Mouse (Mus musculus) stomach, embryonic 14.5 days (tissue): ENCODE results near the gene Mindy4b-ps. TPM values are rescaled to one million over a fixed set of nuclear protein-coding genes. Genes with fewer than 3 reads are reported as not detected.

Source experiments
- ATAC-seq: fragments of 200-750 bp; cut with Nextera tagmentation; 2 replicates; pipeline ENCODE4 v1.8.0; 2017; ENCODE audit warnings: low read depth, moderate TSS enrichment; ENCODE audit not compliant: insufficient number of reproducible peaks, insufficient read depth, low FRiP score
- H3K27ac ChIP-seq: fragments of 300-500 bp; sonication (generic); 2 replicates; pipeline ENCODE4 v1.5.1; 2014; ENCODE audit warnings: mild to moderate bottlenecking, low read length, moderate library complexity, mixed read lengths
- H3K27me3 ChIP-seq: fragments of 300-500 bp; sonication (generic); 2 replicates; pipeline ENCODE4 v1.6.1; 2014; ENCODE audit warnings: low read length, control low read depth, mixed read lengths; ENCODE audit not compliant: control insufficient read depth, insufficient read depth
- H3K36me3 ChIP-seq: fragments of 300-500 bp; sonication (generic); 2 replicates; pipeline ENCODE4 v1.6.1; 2014; ENCODE audit warnings: mild to moderate bottlenecking, control low read depth, low read length, moderate library complexity, mixed read lengths; ENCODE audit not compliant: control insufficient read depth, insufficient read depth
- H3K4me1 ChIP-seq: fragments of 300-500 bp; sonication (generic); 2 replicates; pipeline ENCODE4 v1.6.1; 2014; ENCODE audit warnings: low read length, control low read depth, mixed read lengths; ENCODE audit not compliant: control insufficient read depth, insufficient read depth
- H3K4me2 ChIP-seq: fragments of 300-500 bp; sonication (generic); replicated peaks from 2 replicates; pipeline ENCODE4 v1.6.1; 2014; ENCODE audit warnings: low read depth, low read length, control low read depth
- H3K4me3 ChIP-seq: fragments of 300-500 bp; sonication (generic); 2 replicates; pipeline ENCODE4 v1.5.1; 2014; ENCODE audit warnings: low read depth, low read length, control low read depth
- H3K9ac ChIP-seq: fragments of 300-500 bp; sonication (generic); replicated peaks from 2 replicates; pipeline ENCODE4 v1.6.1; 2014; ENCODE audit warnings: low read depth, mild to moderate bottlenecking, control low read depth, low read length, moderate library complexity, mixed read lengths
- H3K9me3 ChIP-seq: fragments of 300-500 bp; sonication (generic); 2 replicates; pipeline ENCODE4 v1.6.1; 2016; ENCODE audit warnings: low read depth, low read length, control low read depth; ENCODE audit not compliant: control insufficient read depth
- WGBS: fragments of 180-500 bp; shearing (Covaris S2); extraction: QIAGEN DNeasy Blood & Tissue Kit; methylation state at CpG from one replicate; pipeline ENCODE4 v1.1.7; 2014; 5-methylcytosine and 5-hydroxymethylcytosine counted together
- polyA plus RNA-seq: library from polyadenylated mRNA; unstranded; fragments of >200 nt; fragmentation: Nextera tagmentation; extraction: Ambion mirVana; gene quantifications from 2 replicates; pipeline ENCODE4 v1.2.1, GENCODE M21; 2014

The Mindy4b-ps gene
- polyA plus RNA-seq, 1 experiment from 2014 or later: not detected

DNA sequence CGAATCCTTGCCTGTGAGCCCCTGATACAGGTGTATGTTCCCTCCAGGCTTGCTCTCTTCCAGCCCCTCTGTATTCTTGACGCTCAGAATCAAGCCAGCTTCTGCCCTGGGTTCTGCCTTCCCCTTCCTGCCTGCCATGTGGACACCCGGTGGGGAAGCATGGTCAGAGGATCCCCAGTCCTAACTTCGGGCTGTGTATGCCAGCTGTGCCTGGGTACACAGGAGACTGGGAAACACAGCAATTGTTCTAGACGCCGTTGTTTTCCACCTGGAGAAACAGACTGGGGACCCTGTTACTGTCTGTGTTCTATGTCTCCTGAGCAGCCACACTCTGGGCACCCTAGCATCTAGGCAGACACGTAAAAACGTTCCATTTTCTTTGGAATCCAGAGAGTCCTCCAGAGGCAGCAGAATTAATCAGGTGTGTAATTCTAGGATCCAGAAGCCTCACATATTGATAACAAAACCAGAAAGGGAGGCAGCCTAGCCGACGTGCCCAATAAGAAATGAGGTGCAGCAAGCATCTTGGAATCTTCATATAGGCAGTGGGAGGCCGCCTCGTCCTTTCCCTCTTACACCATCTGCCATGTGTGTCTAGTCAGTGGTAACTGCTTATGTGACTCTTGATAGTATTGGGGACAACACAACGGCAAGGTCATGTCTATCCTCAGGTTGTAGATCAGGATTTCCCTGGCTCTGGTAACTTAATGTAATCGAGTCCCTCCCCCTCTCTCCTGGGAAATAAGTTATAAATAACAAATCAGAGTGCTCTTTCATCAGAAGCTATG lies 6.4 kb upstream of the Mindy4b-ps start:
- no peaks in the 10 kb centered on the region for H3K9me3 ChIP-seq
- H3K9ac ChIP-seq: no peak overlapping the region
- ATAC-seq: no peak
- H3K4me2 ChIP-seq: no peak overlapping the region
- no peaks in the 10 kb centered on the region for H3K36me3 ChIP-seq
- no peak overlapping the region for H3K27ac ChIP-seq
- H3K27me3 ChIP-seq: no peaks in the 10 kb centered on the region
- no peaks in the 10 kb centered on the region for H3K4me1 ChIP-seq
- H3K4me3 ChIP-seq: no peak overlapping the region
- WGBS: 87% methylated on average over 14 of the region's 14 CpGs

DNA sequence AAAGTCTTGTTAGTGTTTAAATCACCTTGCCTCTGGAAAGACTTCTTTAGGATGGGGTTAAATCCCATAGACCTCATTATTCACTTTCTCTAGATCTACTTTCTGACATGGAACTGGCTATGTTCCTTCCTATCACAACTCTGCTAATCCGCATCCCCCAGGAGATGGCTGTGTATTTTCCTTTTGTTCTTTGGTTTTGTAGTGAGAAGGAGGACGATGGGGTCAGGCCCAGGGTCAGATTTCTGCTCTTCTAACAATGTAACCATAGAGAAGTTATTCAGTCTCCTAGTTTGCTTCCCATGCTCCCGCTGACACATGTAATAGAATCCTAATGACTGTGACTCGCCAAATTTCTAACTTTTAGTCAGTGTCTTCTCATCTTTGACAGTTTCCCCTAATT lies 4.2 kb upstream of the Mindy4b-ps start:
- H3K9me3 ChIP-seq: no peaks in the 10 kb centered on the region
- no peak overlapping the region for H3K4me3 ChIP-seq
- H3K36me3 ChIP-seq: no peaks in the 10 kb centered on the region
- no peak overlapping the region for H3K4me2 ChIP-seq
- WGBS: 55% methylated on average over 4 of the region's 4 CpGs
- H3K4me1 ChIP-seq: no peaks in the 10 kb centered on the region
- no peak for ATAC-seq
- H3K27me3 ChIP-seq: no peaks in the 10 kb centered on the region
- H3K9ac ChIP-seq: no peak overlapping the region
- H3K27ac ChIP-seq: no peak overlapping the region

DNA sequence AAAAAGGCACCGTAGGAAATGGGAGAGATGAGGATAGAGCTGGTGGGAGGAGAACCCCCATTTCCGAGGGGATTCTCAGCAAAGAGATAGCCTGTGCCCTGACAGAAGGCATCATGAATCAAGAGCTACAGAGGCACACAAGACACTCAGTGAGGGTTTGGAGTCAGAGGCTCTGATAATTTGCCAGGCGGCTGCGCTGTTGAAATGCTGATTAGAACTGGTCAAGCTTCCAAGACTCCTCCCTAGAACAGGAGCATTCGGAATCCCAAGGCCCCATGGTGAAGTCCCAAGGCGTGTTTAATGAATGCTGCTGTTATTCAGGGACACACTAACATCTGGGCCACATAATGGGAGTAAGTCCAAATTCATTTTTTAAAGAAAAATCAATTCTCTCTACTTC lies 4.8 kb downstream of the Mindy4b-ps start:
- H3K27me3 ChIP-seq: no peaks in the 10 kb centered on the region
- no peaks in the 10 kb centered on the region for H3K9me3 ChIP-seq
- H3K27ac ChIP-seq: no peak overlapping the region
- no peak overlapping the region for H3K4me3 ChIP-seq
- no peaks in the 10 kb centered on the region for H3K4me1 ChIP-seq
- WGBS: 56% methylated on average over 6 of the region's 6 CpGs
- H3K36me3 ChIP-seq: no peaks in the 10 kb centered on the region
- H3K9ac ChIP-seq: no peak overlapping the region
- no peak overlapping the region for H3K4me2 ChIP-seq
- ATAC-seq: no peak

DNA sequence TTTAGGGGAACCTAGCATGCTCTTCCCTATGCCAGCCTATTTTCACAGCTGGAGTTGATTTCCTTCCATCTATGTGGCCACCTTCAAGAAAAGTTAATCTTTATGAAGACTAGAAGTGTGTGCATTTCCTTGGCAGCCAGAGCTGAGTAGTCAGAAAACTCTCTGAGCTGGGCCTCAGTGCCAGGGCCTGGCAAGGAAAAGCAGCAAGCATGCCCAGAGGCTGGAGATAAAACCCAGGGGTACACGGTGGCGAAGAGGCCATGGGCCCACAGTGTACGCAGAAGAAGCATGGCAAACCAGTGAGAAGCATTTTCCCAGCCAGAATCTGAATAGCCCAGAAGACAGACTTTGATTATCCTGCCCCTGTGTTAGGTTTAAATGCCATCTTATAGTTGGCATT lies 7.9 kb downstream of the Mindy4b-ps start:
- no peak overlapping the region for H3K27ac ChIP-seq
- H3K27me3 ChIP-seq: no peaks in the 10 kb centered on the region
- no peaks in the 10 kb centered on the region for H3K9me3 ChIP-seq
- ATAC-seq: no peak
- no peak overlapping the region for H3K4me2 ChIP-seq
- no peaks in the 10 kb centered on the region for H3K4me1 ChIP-seq
- WGBS: 89% methylated on average over 3 of the region's 3 CpGs
- H3K36me3 ChIP-seq: no peaks in the 10 kb centered on the region
- H3K4me3 ChIP-seq: no peak overlapping the region
- H3K9ac ChIP-seq: no peak overlapping the region

DNA sequence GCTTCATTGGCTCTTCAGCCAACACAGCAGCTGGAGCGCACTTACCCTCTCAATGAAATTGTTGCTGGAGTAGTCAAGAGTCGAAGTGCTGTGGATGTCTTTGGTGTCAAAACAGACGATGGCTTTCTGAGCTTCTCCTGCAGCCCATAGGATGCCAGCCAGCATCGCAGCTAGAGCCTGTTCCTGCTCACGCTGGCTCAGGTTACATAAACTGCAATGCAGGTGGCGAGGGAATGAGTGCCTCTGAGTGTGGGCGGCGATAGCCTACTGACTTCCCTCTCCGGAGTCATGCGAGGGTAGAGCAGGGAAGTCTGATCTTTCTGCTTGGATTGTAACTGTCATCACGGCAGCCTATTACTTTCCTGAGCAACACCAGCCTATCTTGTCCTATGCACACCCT lies 11.8 kb downstream of the Mindy4b-ps start:
- Histone ChIP-seq H3K9me3 (no peaks in the 10 kb centered on the region), H3K4me1 (no peaks in the 10 kb centered on the region), H3K9ac (no peak overlapping the region), H3K27me3 (no peaks in the 10 kb centered on the region), H3K36me3 (no peaks in the 10 kb centered on the region), H3K4me2 (no peak overlapping the region), H3K27ac (no peak overlapping the region), H3K4me3 (no peak overlapping the region)
- ATAC-seq: no peak
- WGBS: 33% methylated on average over 11 of the region's 11 CpGs

DNA sequence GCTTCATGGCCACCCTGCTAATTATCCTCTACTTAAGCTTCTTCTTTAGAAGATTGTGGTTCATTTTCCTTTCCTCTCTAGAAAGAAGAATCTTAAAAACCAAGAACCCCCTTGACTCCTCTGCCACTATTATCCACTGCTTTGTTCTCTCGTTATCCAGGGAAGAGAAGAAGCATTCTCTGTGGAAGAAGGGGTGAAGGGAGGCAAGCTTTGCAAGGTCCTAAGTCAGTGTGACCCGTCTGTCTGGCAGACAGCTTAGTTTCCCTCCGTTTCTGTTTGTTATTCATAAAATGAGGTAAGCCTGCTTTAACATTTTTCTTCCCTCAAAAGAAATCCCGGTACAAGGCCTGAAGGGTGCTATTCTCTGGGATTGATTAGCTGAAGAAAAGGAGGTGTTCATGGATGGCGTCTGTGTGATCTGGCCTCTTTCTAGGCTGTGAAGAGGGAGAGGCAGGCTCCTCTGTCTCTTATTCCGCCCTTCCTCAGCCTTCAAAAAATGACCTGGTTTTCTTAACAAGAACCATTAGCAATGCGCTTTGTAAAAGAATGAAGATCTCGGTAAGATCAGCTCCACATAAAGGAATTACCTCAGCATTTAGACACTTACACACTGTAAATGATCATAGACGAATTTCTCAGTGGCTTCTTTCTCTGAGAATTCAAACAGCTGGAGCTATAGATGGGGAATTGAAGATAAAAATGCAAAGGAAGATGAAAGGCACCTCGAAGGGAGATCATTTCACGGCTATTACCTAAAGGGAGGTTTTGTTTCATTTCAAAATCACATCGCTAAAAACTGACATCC lies 12.8 kb downstream of the Mindy4b-ps start:
- Histone ChIP-seq H3K27ac (no peak overlapping the region), H3K4me2 (no peak overlapping the region), H3K4me3 (no peak overlapping the region), H3K9ac (no peak overlapping the region), H3K4me1 (no peaks in the 10 kb centered on the region), H3K9me3 (no peaks in the 10 kb centered on the region), H3K27me3 (no peaks in the 10 kb centered on the region), H3K36me3 (no peaks in the 10 kb centered on the region)
- ATAC-seq: no peak
- 58% methylated on average over 12 of the region's 12 CpGs for WGBS

DNA sequence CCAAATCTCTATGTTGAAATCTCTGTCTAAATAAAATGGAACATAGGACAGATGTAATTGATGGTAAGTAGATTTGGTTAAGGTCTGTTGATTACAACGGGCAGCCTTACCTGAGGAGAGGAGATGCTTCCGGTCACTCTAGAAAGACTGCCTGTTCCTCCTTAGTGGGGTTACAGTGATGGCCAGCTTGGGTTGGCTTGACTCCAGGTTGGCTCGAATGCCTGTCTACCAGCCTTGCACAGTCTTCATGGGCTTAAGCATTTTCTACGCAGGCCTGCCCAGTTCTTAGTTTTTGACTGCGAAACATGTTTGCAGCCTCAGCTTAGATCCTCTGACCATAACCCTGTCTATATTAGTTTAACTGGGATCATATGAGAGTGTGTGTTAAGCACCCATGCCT lies 13.5 kb downstream of the Mindy4b-ps start:
- no peak overlapping the region for H3K4me3 ChIP-seq
- H3K27ac ChIP-seq: no peak overlapping the region
- no peak overlapping the region for H3K4me2 ChIP-seq
- no peaks in the 10 kb centered on the region for H3K27me3 ChIP-seq
- no peaks in the 10 kb centered on the region for H3K36me3 ChIP-seq
- no peak overlapping the region for H3K9ac ChIP-seq
- ATAC-seq: no peak
- 89% methylated on average over 5 of the region's 5 CpGs for WGBS
- H3K4me1 ChIP-seq: no peaks in the 10 kb centered on the region
- H3K9me3 ChIP-seq: no peaks in the 10 kb centered on the region

DNA sequence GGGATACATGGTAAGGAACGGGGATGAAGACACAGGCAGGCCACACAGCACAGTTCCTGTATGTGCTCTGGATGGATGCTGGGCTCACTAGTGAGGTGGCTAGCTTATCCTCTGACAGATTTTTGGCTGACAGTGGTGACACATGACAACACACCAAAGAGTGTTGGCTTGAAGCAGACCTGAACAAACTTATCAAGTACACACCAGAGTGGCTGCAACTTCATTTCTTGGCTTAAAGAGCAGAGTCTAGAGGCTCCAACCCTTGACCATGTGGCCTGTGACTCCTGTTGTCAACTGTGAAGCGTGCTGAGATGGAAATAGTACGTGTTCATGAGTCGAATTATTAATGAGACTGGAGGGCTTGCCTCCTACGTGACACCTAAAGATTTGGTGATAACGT lies 17.4 kb downstream of the Mindy4b-ps start:
- 87% methylated on average over 6 of the region's 6 CpGs for WGBS
- no peak for ATAC-seq

More for the DNA sequence above, 17.4 kb downstream of the Mindy4b-ps start:
- Histone ChIP-seq H3K9me3 (no peaks in the 10 kb centered on the region), H3K27me3 (no peaks in the 10 kb centered on the region), H3K4me1 (no peaks in the 10 kb centered on the region), H3K9ac (no peak overlapping the region), H3K36me3 (no peaks in the 10 kb centered on the region), H3K4me2 (no peak overlapping the region), H3K27ac (no peak overlapping the region), H3K4me3 (no peak overlapping the region)
